Mouse (Mus musculus) bone marrow macrophage, adult 2 months (primary cell): ENCODE measurements around the gene Mb.

ENCODE experiments used
- CTCF ChIP-seq: IDR thresholded peaks from 2 replicates; pipeline ENCODE4 v1.5.1; 2012; ENCODE audit warnings: low read depth, mild to moderate bottlenecking, low read length, moderate library complexity
- POLR2A ChIP-seq: IDR thresholded peaks from 2 replicates; pipeline ENCODE4 v1.6.1; 2012; ENCODE audit warnings: mild to moderate bottlenecking, low read depth, low read length, borderline replicate concordance

GRCm38 (mm10) chr15:77019533-77019932, 30.9 kb downstream of the Mb start:
- TF ChIP-seq POLR2A (no peak), CTCF (no peak)
